Mouse (Mus musculus) NIH3T3 (cell line): ENCODE data around the gene Mrpl55.
A peak's percentile ranks its signal among the peaks of the same experiment; 100 is the strongest.

ENCODE experiments used
- DNase-seq: peaks from one replicate; pipeline ENCODE4 v3.0.0-alpha.2; 2012; ENCODE audit warnings: low read depth

The Mrpl55 gene

GRCm38 (mm10) chr11:59228122-59228953 is 26.1 kb downstream of the Mrpl55 start, which contains the start of gene Arf1:
TSS of gene Arf1 (minus strand) at chr11:59228270.
- DNase-seq, result peak; percentile 99

GRCm38 (mm10) chr11:59230144-59230760 is 28.0 kb downstream of the Mrpl55 start:
- peak; percentile 71 for DNase-seq

- peak; percentile 30 for DNase-seq
These were observed 30.5 kb downstream of the Mrpl55 start for GRCm38 (mm10) chr11:59232797-59233196.

GRCm38 (mm10) chr11:59238525-59239427 is 36.5 kb downstream of the Mrpl55 start:
- DNase-seq, result peak; percentile 37

GRCm38 (mm10) chr11:59239428-59239785 is 37.1 kb downstream of the Mrpl55 start:
- no peak for DNase-seq

- no peak for DNase-seq
These were observed 37.5 kb downstream of the Mrpl55 start for GRCm38 (mm10) chr11:59239796-59240195.

GRCm38 (mm10) chr11:59241841-59242240 is 39.6 kb downstream of the Mrpl55 start:
- no peak for DNase-seq

- no peak for DNase-seq
These were observed 41.6 kb downstream of the Mrpl55 start for GRCm38 (mm10) chr11:59243856-59244255.

- DNase-seq, result no peak
These were observed 45.8 kb downstream of the Mrpl55 start for GRCm38 (mm10) chr11:59248101-59248500.
